Mouse (Mus musculus) brain, embryonic 18.5 days (tissue): ENCODE results near the gene Fggy.

Source experiments
- DNase-seq: peaks from one replicate; pipeline ENCODE4 v3.0.0-alpha.2; 2012; ENCODE audit warnings: low read depth, low spot score

Fggy gene

DNA sequence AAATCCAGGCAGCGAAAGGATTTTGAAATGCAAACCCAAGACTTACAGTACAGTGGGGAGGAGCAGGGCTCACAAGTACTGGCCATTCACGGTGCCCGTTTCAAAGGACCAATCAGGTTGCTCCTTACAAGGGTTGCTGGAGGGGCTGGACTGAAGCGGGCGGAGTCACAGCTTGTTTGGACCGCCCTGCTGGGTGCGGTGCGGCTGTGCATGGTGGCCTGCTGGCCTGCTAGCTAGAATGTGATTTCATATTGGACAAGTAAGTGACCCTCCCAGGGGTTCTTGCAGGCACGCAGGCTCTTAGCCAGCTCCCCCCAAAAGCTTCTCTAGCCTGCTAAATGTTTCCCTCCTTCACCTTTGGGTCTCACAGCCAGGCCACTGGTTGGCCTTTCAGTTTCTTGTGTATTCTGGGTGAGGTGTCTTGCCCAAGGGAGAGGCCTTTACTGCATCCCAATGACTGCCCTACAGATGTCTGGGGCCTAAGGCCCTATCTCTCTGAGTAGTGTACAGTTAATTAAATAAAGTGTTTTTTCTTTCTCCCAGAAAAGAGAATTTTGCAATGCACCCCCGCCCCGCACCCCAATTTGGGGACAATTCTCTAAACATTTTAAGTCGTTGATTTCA, at the start of gene Fggy:
Fggy (plus strand) TSS at position 175 of the 624 bp plus-strand sequence.
- DNase-seq = peak; percentile 94

DNA sequence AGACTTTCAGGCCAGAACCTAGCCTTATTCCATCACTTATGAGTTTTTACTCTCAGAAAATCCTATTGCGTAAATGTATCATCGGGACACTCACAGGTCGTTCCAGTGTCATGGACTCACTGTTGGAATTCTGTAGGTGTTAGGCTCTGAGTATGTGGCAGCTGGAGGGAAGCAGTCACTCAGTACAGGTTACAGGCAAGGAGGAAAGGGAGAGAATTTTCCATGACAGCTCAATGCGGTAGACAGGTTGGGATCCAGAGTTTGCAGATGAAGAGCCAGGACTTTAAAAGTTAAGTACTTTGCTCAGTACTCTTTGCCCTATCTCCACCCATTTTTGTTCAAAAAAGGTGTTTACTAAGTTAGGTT, 49.4 kb upstream of the Fggy start:
- no peak for DNase-seq

GRCm38 (mm10) chr4:95518382-95518781, 38.9 kb upstream of the Fggy start:
- DNase-seq = no peak

DNA sequence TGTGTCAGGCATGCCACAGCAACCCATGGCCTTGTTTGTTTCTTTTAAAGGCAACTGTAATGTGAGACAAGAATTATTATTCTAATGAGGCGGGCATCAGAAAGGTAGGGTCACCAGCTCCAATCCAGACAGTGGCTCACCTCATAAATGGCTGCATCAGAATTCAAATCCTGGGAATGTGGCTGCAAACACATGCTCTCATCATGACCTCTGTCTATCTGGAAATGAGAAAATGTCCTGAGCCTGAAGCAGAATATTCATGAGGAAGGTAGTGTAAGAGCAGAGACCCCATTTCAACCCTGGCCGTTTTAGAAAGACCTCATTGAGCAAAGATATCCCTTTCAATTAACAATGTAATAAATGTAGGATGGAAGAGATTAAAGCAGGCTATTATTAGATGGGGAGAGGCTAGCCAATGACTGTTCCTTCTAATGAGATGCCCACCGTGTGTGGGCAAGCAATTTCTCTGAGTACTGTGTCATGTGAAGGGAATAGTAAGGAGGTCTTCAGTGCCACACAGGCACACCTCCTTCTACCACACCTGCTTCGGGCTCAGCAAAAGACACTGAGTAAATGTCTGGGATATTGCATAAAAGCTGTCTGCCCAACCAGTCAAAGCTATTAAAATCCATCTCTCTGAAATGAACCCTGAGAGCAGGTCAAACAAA, 37.2 kb upstream of the Fggy start:
- no peak for DNase-seq

DNA sequence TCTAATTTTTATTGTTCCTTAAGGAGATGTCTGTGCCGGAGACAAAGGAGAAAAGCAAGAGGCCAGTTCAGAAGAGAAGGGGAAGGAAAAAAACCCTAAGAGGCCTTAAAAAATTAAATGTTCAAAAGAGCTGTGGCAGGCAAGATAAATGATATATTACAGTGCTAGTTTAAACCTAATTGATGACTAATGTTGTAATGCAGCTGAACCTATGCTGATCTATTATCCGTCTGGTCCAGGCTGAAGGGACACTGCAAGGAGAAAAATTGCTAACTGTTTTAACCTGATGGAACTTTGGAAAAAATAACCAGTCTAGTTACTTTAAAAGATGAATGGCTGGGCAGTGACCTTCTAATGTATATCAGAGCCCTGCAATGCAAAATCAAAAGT, 36.7 kb upstream of the Fggy start:
- DNase-seq = no peak

GRCm38 (mm10) chr4:95526588-95526987, 30.7 kb upstream of the Fggy start:
- DNase-seq = no peak

GRCm38 (mm10) chr4:95530757-95531156, 26.6 kb upstream of the Fggy start:
- no peak for DNase-seq

GRCm38 (mm10) chr4:95533946-95534345, 23.4 kb upstream of the Fggy start:
- DNase-seq = no peak

- DNase-seq = no peak
Measured at GRCm38 (mm10) chr4:95541382-95542038, 15.8 kb upstream of the Fggy start.

- no peak for DNase-seq
Measured at GRCm38 (mm10) chr4:95542039-95542790, 15.1 kb upstream of the Fggy start.

- DNase-seq = no peak
Measured at GRCm38 (mm10) chr4:95543529-95543928, 13.8 kb upstream of the Fggy start.

DNA sequence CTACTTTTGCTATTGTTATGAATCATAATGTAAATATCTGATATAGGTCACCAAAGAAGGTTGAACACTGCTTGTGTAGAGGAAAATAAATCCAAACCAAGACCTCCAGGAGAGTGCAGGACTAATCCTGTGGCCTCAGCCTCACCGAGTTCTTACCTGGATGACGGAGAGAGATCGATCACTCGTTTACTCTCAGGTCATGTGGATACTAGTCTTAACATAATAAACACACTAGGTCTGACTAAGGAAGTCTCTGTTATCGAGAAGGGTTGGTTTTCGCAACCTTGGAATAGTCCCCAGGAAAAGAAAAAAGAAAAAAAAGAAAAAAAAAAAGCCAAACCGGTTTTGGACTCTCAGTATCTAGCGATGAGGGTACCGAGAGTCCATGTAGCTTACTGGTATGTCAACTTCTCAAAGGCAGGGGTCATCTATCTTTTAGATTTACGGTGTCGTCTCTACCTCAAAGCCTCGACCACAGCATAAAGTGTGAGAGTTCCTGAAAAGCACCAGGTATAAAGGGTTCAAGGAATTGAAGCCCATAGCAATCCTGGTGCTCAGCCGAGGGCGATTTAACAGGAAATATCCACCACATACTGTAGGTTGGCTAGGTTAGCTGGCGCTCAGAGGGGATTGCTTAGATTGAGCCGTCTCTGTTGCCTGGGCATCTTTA, 509 bp upstream of the Fggy start:
- DNase-seq = no peak

DNA sequence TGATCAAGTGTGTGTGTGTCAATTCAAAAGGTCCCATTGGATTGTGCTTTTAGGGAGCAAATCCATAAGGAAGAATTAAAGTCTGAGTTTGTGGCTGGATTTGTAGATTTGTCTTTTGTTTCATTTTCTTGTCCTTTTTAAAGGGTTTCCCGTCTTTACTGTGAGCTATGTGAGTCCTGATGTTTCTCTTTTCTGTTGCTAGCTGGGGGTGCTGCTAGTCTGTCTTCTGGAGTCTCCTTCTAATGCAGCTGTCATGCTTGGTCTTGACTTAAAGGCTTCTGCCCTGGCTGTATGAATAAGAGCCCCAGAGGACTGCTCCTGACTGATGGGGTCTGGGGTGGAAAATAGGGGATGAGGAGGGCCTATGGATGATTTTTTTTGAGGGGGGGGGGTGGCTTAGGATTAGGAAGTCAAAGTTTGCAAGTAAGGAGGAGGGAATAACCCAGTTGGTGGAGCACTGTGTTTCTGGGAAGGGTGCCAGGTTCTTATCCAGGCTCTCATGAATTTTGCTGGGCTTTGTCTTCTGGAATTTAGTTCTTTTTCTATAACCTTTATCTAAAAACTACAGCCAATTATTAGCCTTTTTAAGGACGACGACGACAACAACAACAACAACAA, 1.1 kb downstream of the Fggy start:
- DNase-seq = no peak

DNA sequence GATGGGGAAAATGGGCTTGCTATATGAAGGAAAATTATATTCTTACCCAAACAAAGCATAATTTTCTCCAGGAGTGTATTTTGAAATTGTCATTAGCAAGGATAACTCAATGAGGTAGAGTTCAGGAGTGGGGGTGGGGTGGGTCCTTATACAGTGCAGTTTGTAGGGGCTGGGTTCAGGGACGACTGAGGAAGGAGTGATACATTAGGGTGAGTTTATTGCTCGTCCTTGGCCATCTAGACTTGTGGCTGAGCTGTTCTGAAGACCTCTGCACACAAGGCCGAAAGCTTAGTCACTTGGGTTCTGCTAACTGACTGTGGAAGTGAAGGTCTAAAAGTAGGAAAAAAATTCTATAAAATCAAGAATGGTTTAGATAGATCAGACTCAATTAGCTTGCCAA, 14.3 kb downstream of the Fggy start:
- DNase-seq = no peak

- no peak for DNase-seq
Measured at GRCm38 (mm10) chr4:95573704-95574103, 16.4 kb downstream of the Fggy start.

DNA sequence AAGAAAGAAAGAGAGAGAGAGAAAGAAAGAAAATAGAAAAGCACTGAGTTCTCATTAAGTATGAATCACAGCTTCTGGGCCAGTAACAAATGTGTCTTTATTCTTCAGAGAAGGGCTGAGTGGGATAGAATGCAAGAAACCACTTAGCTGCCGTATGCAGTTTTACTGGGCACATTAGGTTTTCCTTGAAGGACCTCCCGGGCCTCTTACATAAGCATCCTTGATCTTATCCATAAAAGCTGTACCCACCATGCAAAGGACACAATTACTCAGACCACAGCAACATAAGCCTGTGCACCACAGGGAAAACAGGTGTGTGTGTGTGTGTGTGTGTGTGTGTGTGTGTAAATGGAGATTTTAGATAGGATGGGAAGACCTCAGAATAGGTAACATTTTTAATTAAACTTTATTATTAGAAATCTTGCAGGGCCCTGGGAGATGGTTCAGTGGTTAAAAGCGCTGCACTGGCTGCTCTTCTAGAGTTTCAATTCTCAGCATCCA, 18.2 kb downstream of the Fggy start:
- DNase-seq = no peak

GRCm38 (mm10) chr4:95579183-95579582, 21.9 kb downstream of the Fggy start:
- DNase-seq = no peak

DNA sequence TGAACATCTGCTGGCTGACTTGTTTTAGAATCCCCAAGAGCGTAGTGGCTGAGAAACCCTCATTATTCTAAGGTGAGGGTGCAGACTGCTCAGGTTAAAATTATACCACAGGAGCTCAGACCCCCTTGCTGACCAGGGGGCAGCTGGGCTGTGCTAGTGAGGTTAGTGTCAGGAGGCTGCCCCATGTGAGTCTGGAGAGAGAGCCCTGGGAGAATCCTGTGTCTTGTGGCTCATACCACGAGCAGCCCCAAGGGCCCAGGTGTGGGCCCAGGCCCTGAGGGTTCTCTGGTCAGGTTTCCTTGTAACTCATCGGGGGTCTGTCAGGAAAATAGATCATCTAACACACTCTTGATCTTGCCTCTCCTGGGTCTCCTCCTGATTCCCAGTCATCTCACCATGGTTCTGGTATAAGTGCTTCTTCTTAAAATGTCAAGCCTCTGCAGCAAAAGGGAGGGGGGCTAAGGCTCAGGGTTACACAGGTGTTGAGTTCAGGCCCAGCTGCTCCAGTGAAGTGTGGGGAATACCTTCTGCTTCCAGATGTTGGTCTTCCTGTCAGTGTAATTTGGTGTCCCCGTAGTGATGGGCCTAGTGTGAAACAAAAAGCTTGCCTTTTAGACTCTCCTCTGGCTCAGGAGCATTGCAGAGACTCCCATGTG, 26.9 kb downstream of the Fggy start:
- no peak for DNase-seq

- no peak for DNase-seq
Measured at GRCm38 (mm10) chr4:95586274-95587001, 29.1 kb downstream of the Fggy start.

GRCm38 (mm10) chr4:95588722-95589283, 31.5 kb downstream of the Fggy start:
- no peak for DNase-seq
